Mouse (Mus musculus) erythroid progenitor cell, adult 5-6 weeks (primary cell): ENCODE measurements around the gene Tas2r123. TPM values are rescaled to one million over a fixed set of nuclear protein-coding genes. Genes with fewer than 3 reads are reported as not detected.

Source experiments
- ATAC-seq: replicated peaks from 2 replicates; pipeline ENCODE4 v1.8.0; 2016; ENCODE audit warnings: moderate number of reproducible peaks, mild to moderate bottlenecking, moderate TSS enrichment, inconsistent platforms; ENCODE audit not compliant: poor library complexity, low FRiP score, severe bottlenecking
- total RNA-seq, 2 experiments: library from RNA; stranded (forward) in 1 of 2; stranded (reverse) in 1 of 2; fragments of 150-400 nt in 1 of 2; fragments of 186-747, 209-891 nt in 1 of 2; gene quantifications; 2 replicates each; pipeline versions ENCODE4 v1.2.3 to v1.2.4; 2015 to 2017; ENCODE audit warnings: low replicate concordance in 2 of 2

The Tas2r123 gene
- not detected in 2 replicates for total RNA-seq (2015; ENCODE audit: low replicate concordance)
- not detected in 2 replicates for total RNA-seq (2017; ENCODE audit: low replicate concordance)

DNA sequence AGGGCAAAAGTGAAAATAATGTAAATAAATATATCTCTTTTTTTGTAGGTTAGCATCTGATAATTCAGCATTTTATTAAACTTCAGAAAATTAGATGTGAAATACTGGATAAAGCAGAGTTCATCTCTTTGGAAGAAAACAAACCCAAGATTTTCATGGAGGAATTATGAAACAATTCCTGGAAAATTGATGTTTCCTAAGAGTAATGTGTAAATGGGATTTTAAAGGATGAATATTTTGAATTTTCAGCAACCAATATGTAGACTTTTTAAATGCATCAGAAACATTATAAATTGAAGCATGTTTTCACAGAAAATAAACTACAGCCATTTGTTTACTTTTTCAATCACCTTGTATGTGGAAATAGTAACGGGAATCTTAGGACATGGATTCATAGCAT is at the start of gene Tas2r123:
Tas2r123 (plus strand) TSS at position 301 of the 400 bp plus-strand sequence.
- ATAC-seq = no peak

DNA sequence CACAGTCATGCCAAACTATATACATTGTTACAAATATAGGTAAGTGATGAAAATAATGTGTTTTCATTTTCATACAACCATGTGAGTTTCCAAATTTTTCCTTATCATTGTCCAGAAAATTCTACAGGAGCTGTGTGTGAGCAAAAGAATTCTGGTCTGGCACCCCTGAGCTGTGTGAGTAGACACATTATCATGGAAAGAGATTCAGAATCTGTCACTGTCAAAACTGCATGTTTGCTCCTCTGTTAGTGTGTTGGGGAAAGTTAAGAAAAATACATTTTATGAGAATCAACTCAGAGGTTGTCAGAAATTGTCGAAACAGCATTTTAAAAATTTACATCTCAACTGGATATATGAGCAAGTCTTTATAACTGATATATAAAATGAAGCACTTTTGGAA is 44.4 kb upstream of the Tas2r123 start, which contains the start of gene Tas2r117:
Tas2r117 (plus strand) TSS at position 301 of the 400 bp plus-strand sequence.
- no peak for ATAC-seq

DNA sequence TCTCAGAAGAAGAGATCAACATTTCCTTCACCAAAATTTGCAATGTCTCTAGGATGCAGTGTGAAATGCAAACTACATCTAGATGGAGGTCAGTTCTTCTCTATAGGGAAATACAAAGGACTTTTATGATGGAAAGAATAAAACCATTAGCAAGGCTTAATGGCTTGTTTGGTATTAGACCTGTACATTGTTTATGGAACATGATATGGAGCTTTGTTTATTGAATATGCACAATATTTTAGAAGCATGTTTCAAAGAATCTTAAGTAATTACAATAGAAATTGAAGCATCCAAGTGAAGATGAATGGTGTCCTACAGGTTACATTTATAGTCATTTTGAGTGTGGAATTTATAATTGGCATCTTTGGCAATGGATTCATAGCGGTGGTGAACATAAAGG is 8.2 kb downstream of the Tas2r123 start, which contains the start of gene Tas2r116:
Tas2r116 (plus strand) TSS at position 301 of the 400 bp plus-strand sequence.
- ATAC-seq = no peak

DNA sequence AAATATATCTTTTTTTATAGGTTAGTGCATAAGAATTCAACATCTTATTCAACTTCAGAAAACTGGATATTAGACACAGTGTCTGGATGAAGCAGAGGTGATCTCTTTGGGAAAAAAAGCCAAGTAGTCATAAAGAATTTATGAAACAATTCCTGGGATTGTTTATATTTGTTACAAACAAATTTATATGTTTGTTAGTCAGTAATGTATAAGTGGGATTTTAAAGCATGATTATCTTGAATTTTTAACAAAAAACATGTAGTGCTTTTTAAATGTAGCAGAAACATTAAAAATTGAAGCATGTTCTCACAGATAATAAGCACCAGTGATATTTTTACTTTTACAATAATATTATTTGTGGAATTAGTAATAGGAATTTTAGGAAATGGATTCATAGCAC is 20.8 kb downstream of the Tas2r123 start, which contains the start of gene Tas2r110:
Tas2r110 (plus strand) TSS at position 301 of the 400 bp plus-strand sequence.
- ATAC-seq = no peak

DNA sequence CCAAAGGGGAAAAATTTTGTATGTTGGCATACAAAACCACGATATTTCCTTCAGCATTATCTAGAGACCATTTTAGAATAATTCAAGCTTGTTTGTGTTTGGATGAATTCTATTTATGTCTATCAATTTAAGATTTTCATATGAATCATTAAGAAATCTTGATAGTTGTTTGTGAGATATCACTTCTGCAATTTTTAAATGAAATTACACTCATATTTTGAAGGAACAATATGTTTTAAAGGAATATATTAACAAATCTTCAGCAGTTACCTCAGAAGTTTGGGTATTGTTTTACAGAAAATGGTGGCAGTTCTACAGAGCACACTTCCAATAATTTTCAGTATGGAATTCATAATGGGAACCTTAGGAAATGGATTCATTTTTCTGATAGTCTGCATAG is 45.8 kb downstream of the Tas2r123 start, which contains the start of gene Tas2r113:
Tas2r113 (plus strand) TSS at position 301 of the 400 bp plus-strand sequence.
- ATAC-seq = no peak

Other genes starting within 250 kb of the Tas2r123 start
- not detected in 2 replicates for gene A630073D07Rik, start 195.6 kb upstream of the Tas2r123 start, total RNA-seq (2015; ENCODE audit: low replicate concordance)
- gene A630073D07Rik, start 195.6 kb upstream of the Tas2r123 start, total RNA-seq (2017; ENCODE audit: low replicate concordance) = not detected in 2 replicates
- gene Tas2r120, start 190.2 kb upstream of the Tas2r123 start, total RNA-seq (2015; ENCODE audit: low replicate concordance) = not detected in 2 replicates
- gene Tas2r120, start 190.2 kb upstream of the Tas2r123 start, total RNA-seq (2017; ENCODE audit: low replicate concordance) = not detected in 2 replicates
- not detected in 2 replicates for gene Tas2r121, start 146.1 kb upstream of the Tas2r123 start, total RNA-seq (2015; ENCODE audit: low replicate concordance)
- gene Tas2r121, start 146.1 kb upstream of the Tas2r123 start, total RNA-seq (2017; ENCODE audit: low replicate concordance) = not detected in 2 replicates
- not detected in 2 replicates for gene Tas2r122, start 135.2 kb upstream of the Tas2r123 start, total RNA-seq (2015; ENCODE audit: low replicate concordance)
- not detected in 2 replicates for gene Tas2r122, start 135.2 kb upstream of the Tas2r123 start, total RNA-seq (2017; ENCODE audit: low replicate concordance)
- not detected in 2 replicates for gene Tas2r115, start 109.1 kb upstream of the Tas2r123 start, total RNA-seq (2015; ENCODE audit: low replicate concordance)
- gene Tas2r115, start 109.1 kb upstream of the Tas2r123 start, total RNA-seq (2017; ENCODE audit: low replicate concordance) = not detected in 2 replicates
- gene Tas2r124, start 92.4 kb upstream of the Tas2r123 start, total RNA-seq (2015; ENCODE audit: low replicate concordance) = not detected in 2 replicates
- not detected in 2 replicates for gene Tas2r124, start 92.4 kb upstream of the Tas2r123 start, total RNA-seq (2017; ENCODE audit: low replicate concordance)
- gene Tas2r102, start 85.0 kb upstream of the Tas2r123 start, total RNA-seq (2015; ENCODE audit: low replicate concordance) = not detected in 2 replicates
- not detected in 2 replicates for gene Tas2r102, start 85.0 kb upstream of the Tas2r123 start, total RNA-seq (2017; ENCODE audit: low replicate concordance)
- not detected in 2 replicates for gene Tas2r136, start 69.0 kb upstream of the Tas2r123 start, total RNA-seq (2015; ENCODE audit: low replicate concordance)
- gene Tas2r136, start 69.0 kb upstream of the Tas2r123 start, total RNA-seq (2017; ENCODE audit: low replicate concordance) = not detected in 2 replicates
- not detected in 2 replicates for gene Tas2r117, start 44.3 kb upstream of the Tas2r123 start, total RNA-seq (2015; ENCODE audit: low replicate concordance)
- not detected in 2 replicates for gene Tas2r117, start 44.3 kb upstream of the Tas2r123 start, total RNA-seq (2017; ENCODE audit: low replicate concordance)
- gene Tas2r116, start 8.3 kb downstream of the Tas2r123 start, total RNA-seq (2015; ENCODE audit: low replicate concordance) = not detected in 2 replicates
- gene Tas2r116, start 8.3 kb downstream of the Tas2r123 start, total RNA-seq (2017; ENCODE audit: low replicate concordance) = not detected in 2 replicates
- not detected in 2 replicates for gene Tas2r110, start 20.9 kb downstream of the Tas2r123 start, total RNA-seq (2015; ENCODE audit: low replicate concordance)
- gene Tas2r110, start 20.9 kb downstream of the Tas2r123 start, total RNA-seq (2017; ENCODE audit: low replicate concordance) = not detected in 2 replicates
- not detected in 2 replicates for gene Tas2r113, start 45.9 kb downstream of the Tas2r123 start, total RNA-seq (2015; ENCODE audit: low replicate concordance)
- not detected in 2 replicates for gene Tas2r113, start 45.9 kb downstream of the Tas2r123 start, total RNA-seq (2017; ENCODE audit: low replicate concordance)
- not detected in 2 replicates for gene Tas2r125, start 62.5 kb downstream of the Tas2r123 start, total RNA-seq (2015; ENCODE audit: low replicate concordance)
- not detected in 2 replicates for gene Tas2r125, start 62.5 kb downstream of the Tas2r123 start, total RNA-seq (2017; ENCODE audit: low replicate concordance)
- gene Tas2r129, start 104.0 kb downstream of the Tas2r123 start, total RNA-seq (2015; ENCODE audit: low replicate concordance) = not detected in 2 replicates
- gene Tas2r129, start 104.0 kb downstream of the Tas2r123 start, total RNA-seq (2017; ENCODE audit: low replicate concordance) = not detected in 2 replicates
- not detected in 2 replicates for gene Tas2r131, start 110.8 kb downstream of the Tas2r123 start, total RNA-seq (2015; ENCODE audit: low replicate concordance)
- gene Tas2r131, start 110.8 kb downstream of the Tas2r123 start, total RNA-seq (2017; ENCODE audit: low replicate concordance) = not detected in 2 replicates
- not detected in 2 replicates for gene Tas2r109, start 133.8 kb downstream of the Tas2r123 start, total RNA-seq (2015; ENCODE audit: low replicate concordance)
- gene Tas2r109, start 133.8 kb downstream of the Tas2r123 start, total RNA-seq (2017; ENCODE audit: low replicate concordance) = not detected in 2 replicates
- gene Tas2r103, start 190.0 kb downstream of the Tas2r123 start, total RNA-seq (2015; ENCODE audit: low replicate concordance) = not detected in 2 replicates
- gene Tas2r103, start 190.0 kb downstream of the Tas2r123 start, total RNA-seq (2017; ENCODE audit: low replicate concordance) = not detected in 2 replicates
- gene Tas2r140, start 208.7 kb downstream of the Tas2r123 start, total RNA-seq (2015; ENCODE audit: low replicate concordance) = not detected in 2 replicates
- not detected in 2 replicates for gene Tas2r140, start 208.7 kb downstream of the Tas2r123 start, total RNA-seq (2017; ENCODE audit: low replicate concordance)